Mouse (Mus musculus) G1E (cell line): ENCODE results near the gene Rad51d.

Source experiments
- CTCF ChIP-seq: IDR thresholded peaks from 2 replicates; pipeline ENCODE4 v1.5.1; 2012; ENCODE audit warnings: low read depth, low read length, inconsistent platforms, mixed read lengths
- GATA1 ChIP-seq: IDR thresholded peaks from 2 replicates; pipeline ENCODE4 v1.6.1; 2012; ENCODE audit warnings: borderline replicate concordance, low read length, inconsistent platforms, mixed read lengths
- POLR2AphosphoS5 ChIP-seq: IDR thresholded peaks from 2 replicates; pipeline ENCODE4 v1.6.1; 2012; ENCODE audit warnings: low read depth, low read length, inconsistent platforms; ENCODE audit not compliant: insufficient replicate concordance
- TAL1 ChIP-seq: conservative IDR thresholded peaks from 2 replicates; pipeline ENCODE4 v1.6.1; 2012; ENCODE audit warnings: low read depth, low read length, inconsistent platforms, mixed read lengths

DNA sequence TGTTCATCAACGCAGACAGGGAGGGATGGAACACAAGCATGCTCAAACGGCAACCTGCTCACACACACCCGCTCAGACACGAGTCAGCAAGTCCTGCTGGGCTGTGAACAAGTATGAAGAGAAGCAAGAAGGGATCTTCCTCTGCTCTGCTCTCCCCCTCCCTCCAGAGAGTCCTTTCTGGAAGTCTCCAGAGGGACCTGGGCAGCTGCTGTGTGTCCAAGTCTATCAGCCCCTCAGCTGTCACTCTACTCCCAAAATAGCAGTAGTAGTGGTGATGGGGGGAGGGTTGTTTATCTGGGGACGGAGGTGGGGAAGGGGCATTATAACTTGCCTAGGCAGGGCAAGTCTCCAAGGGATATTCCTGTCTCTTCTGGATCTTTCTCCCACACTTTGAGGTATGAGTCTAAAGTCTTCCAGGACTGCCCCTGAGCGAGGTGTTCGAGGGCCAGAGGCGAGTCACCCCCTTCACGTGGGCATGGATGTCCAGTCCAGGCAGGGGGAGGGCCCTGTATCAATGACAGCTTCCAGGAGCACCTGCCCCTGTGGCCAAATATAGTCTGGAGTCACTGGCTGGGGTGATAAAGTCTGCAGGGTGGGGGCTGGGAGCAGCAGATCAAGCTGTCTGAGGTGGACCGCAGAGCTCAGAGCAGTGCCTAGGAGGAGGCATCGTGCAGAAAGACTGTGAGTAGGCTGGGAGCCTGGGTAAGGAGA, 20.4 kb upstream of the Rad51d start:
- no peak for TF ChIP-seq CTCF
- no peak for TF ChIP-seq POLR2AphosphoS5
- no peak for TF ChIP-seq TAL1
- TF ChIP-seq GATA1 = no peak
